Mouse (Mus musculus): ENCODE data around the gene Cyp2j12. TPM values are rescaled to one million over a fixed set of nuclear protein-coding genes. Genes with fewer than 3 reads are reported as not detected.
"Not testable (repeated sequence)": the region's sequence is repeated elsewhere in the genome, so short reads cannot be mapped to it uniquely, and the experiment has no call there.

Gene Cyp2j12
- total RNA-seq (2014; fragmentation: Nextera tagmentation): not detected in 2 replicates
- not detected in 2 replicates for total RNA-seq (2017)

- no peak for ATAC-seq (replicated peaks; ENCODE audit: low FRiP score, low TSS enrichment, poor library complexity, severe bottlenecking)
Measured at GRCm38 (mm10) chr4:96140732-96141467, at the start of gene Cyp2j12. TSS of gene Cyp2j12 (minus strand) at chr4:96141152.

- not testable (repeated sequence) for ATAC-seq (replicated peaks; ENCODE audit: low FRiP score, low TSS enrichment, poor library complexity, severe bottlenecking)
Measured at GRCm38 (mm10) chr4:96189321-96189720, 48.4 kb upstream of the Cyp2j12 start.

- ATAC-seq (replicated peaks; ENCODE audit: low FRiP score, low TSS enrichment, poor library complexity, severe bottlenecking): not testable (repeated sequence)
Measured at GRCm38 (mm10) chr4:96188671-96189070, 47.7 kb upstream of the Cyp2j12 start.

DNA sequence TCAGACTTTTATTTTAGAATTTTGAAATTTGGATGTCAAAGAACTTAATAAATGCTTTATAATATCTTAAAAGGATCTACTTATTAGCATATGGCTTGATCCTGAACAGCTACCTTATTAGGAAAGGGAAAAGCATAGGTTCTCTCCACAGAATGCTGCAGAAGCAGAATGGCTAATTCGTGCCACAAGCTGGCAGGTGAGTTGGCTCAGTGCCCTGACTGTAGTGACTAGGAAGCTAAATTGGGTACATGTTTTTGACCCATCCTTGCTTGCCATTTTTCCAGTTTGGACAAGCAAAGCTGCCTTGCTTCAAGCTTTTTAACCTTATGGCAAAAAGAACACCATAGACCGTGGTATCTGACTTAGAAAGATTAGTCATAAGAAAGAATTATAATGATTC lies 47.2 kb upstream of the Cyp2j12 start:
- ATAC-seq (replicated peaks; ENCODE audit: low FRiP score, low TSS enrichment, poor library complexity, severe bottlenecking): not testable (repeated sequence)

DNA sequence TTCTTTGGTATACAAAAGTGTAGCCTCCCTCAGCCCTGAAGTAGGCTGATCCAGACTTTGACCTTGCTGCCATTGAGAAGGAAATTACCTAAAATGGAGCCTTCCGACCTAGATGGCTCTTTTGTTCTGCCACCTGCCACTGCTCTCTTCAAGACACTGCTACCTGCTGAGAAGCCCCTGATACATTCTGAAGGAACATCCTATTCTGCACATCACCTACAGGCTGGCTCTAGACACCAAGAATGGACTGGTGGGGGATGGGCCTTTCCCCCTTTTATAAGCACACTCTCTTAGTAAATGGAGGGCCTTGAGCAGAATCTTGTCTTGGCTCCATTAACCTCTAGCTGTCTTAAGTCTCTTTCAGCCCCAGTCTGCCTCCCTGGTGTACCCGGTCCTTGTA lies 43.8 kb upstream of the Cyp2j12 start:
- not testable (repeated sequence) for ATAC-seq (replicated peaks; ENCODE audit: low FRiP score, low TSS enrichment, poor library complexity, severe bottlenecking)

DNA sequence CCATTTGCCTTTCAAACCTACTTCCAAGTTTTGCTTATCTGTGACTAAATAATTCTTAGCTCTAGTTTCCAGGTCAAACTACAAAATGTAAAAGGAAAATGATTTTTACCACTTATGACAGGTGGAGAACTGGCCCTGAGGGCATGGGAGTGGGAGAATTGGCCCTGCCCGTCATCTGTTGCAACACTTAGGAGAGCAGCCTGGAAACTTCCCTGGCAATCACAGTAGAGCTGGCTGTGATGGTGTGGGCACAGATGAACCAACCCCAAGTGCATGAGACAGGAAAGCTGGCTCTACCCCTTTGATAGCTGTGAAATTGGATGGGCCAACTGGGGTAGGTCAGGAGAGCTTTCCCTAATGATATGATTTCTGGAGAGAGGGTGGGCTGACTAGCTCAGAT lies 21.9 kb upstream of the Cyp2j12 start:
- ATAC-seq (replicated peaks; ENCODE audit: low FRiP score, low TSS enrichment, poor library complexity, severe bottlenecking): no peak

GRCm38 (mm10) chr4:96161575-96161974 lies 20.6 kb upstream of the Cyp2j12 start:
- ATAC-seq (replicated peaks; ENCODE audit: low FRiP score, low TSS enrichment, poor library complexity, severe bottlenecking): no peak

DNA sequence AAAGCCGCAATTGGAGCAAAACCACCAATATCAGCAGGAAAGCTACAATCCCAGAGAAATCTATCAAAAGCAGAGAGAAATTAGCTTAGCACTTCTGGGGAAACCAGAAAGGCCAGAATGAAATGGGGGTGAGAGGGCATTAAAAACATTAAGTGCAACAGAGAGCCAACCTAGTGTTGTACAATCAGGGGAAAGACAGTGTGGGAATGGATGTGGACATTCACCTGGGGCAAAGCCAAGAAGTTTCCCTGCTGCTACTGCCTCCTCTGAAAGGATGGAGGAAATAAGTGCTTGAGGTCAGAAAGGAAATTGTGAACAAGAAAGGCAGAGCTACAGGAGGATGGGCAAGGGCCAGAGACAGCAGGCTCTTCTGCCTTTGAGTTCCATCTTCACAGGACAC lies 1.7 kb downstream of the Cyp2j12 start:
- ATAC-seq (replicated peaks; ENCODE audit: low FRiP score, low TSS enrichment, poor library complexity, severe bottlenecking): no peak

GRCm38 (mm10) chr4:96134246-96134645 lies 6.7 kb downstream of the Cyp2j12 start:
- ATAC-seq (replicated peaks; ENCODE audit: low FRiP score, low TSS enrichment, poor library complexity, severe bottlenecking): no peak

- no peak for ATAC-seq (replicated peaks; ENCODE audit: low FRiP score, low TSS enrichment, poor library complexity, severe bottlenecking)
Measured at GRCm38 (mm10) chr4:96096841-96097240, 44.1 kb downstream of the Cyp2j12 start.

DNA sequence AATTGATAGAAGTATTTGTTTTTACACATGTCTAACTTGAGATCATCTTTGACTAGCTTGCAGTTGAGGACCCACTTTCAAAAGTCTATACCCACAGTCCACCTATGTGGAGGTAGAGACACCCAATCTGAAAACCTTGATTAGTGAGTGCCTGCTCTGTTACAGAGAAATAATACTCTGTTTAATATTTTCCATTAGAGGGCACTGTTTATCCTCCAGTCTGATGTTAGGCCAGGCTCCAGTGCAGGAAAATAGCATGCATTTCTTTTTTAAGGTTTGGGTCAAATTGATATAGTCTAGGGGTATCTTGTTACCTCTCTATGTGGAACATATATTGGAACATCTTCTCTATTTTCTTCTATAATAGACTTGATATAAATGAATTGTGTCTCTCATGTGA lies 49.1 kb downstream of the Cyp2j12 start:
- no peak for ATAC-seq (replicated peaks; ENCODE audit: low FRiP score, low TSS enrichment, poor library complexity, severe bottlenecking)

- ATAC-seq (replicated peaks; ENCODE audit: low FRiP score, low TSS enrichment, poor library complexity, severe bottlenecking): not testable (repeated sequence)
Measured at GRCm38 (mm10) chr4:96089356-96090048, 51.5 kb downstream of the Cyp2j12 start.

GRCm38 (mm10) chr4:96078308-96078707 lies 62.6 kb downstream of the Cyp2j12 start:
- no peak for ATAC-seq (replicated peaks; ENCODE audit: low FRiP score, low TSS enrichment, poor library complexity, severe bottlenecking)

DNA sequence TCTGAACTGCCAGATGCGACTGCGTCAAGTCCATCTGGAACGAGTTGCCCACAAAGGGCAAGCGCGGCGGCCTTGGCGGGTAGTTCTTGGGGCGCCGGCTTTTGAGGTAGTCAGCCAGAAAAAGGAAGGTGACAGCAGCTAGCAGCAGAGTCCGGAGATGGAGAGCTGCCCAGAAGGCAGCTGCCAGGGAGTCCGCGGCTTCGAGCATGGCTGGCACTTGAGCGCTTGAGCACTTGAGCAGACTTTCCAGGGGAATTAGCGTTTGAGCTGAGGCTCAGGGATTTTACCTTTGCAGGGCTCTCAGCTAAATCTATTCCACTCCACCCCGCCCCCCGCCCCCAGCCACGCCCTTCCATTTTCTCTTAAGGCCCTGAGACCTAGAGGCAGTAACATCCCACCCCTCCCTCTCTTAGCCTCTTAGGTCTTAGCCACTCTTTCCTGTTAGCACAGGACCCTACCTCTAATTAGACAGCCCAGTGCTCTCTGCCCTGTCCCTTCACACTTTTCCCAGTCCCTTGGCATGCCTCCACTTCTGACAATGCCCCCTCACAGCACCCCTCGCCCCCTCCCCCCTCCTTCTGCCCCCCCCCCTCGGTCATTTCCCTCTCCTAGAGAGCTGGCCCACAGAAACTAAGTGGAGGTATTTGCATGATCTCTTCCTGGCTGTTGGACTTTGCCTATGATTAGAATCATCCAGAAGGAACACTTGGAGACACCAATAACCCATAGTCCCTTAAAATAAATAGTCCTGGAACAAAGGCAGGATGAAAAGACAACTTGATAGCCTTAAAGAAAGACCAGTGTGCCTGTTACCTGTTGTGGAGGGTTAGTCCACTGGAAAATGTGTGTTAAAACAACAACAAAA lies 63.5 kb downstream of the Cyp2j12 start, which contains the start of gene Cyp2j13:
TSS of gene Cyp2j13 (minus strand) at position 286 of the 865 bp plus-strand sequence.
- ATAC-seq (replicated peaks; ENCODE audit: low FRiP score, low TSS enrichment, poor library complexity, severe bottlenecking): no peak

- ATAC-seq (replicated peaks; ENCODE audit: low FRiP score, low TSS enrichment, poor library complexity, severe bottlenecking): no peak
Measured at GRCm38 (mm10) chr4:96062045-96062444, 78.9 kb downstream of the Cyp2j12 start.

DNA sequence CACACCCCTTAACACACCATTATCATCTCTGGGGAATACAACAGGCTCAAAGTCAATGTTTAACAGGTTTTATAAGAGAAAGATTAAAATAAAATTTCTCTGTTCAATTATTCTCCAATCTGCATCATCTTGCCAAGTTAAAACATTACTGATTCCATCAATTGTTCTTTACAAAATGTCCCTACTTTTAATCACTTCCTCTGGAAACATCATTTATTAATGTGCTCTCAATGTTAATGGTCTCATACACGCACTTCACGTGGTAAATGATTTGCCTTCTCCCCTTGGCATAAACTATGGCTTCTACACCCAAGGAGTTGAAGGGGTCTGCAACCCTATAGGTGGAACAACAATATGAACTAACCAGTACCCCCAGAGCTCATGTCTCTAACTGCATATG lies 80.8 kb downstream of the Cyp2j12 start:
- ATAC-seq (replicated peaks; ENCODE audit: low FRiP score, low TSS enrichment, poor library complexity, severe bottlenecking): no peak
